Comparison of ENCODE assay signal across 11 mouse cellular contexts in the genomic region with DNA sequence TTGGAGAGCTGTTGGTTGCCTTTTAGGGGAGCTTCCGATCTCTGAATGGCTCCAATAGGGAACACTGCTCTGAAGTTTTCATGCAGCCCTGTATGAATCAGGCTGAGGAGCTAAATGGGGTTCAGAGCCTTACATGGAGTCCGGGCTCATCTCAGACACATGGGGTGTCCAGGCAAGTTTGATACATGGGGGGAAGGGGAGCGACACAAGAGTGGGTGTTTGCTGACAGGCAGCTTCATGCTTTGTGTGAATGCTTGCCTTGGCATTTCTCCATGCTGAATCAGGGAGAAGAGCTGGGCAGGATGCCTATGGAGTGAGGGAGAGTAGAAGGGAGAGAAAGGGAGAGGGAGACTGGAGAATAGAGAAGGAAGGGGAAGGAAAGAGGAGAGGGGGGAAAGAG.
DNase-seq lines count a peak whose midpoint lies in the region; ATAC-seq and TF ChIP-seq lines count a peak whose summit lies in the region.
"Had no signal": no experiment of that assay in that cellular context is flagged by ENCODE, and none has a peak within 500 bp of the region (broad histone marks: within the 10 kb centered on the region; RNA-seq: fewer than 3 reads in every experiment).

No protein-coding gene starts in this region.

- no peak overlapping the region for H3K27ac ChIP-seq in heart, adult 2 months
- no peak overlapping the region for H3K27ac ChIP-seq in forebrain, postnatal 0 days (ENCODE audit: low read depth, low read length)
- H3K27ac ChIP-seq: liver, embryonic 13.5 days had no signal

- no peaks in the 10 kb centered on the region for H3K36me3 ChIP-seq in heart, adult 2 months (ENCODE audit: control insufficient read depth, insufficient read depth, low read length)
- H3K36me3 ChIP-seq in forebrain, postnatal 0 days (ENCODE audit: insufficient read depth) = no peaks in the 10 kb centered on the region
- H3K36me3 ChIP-seq: liver, embryonic 13.5 days had no signal

- no peak for TF ChIP-seq EP300 in heart, adult 2 months (IDR thresholded peaks at IDR 0.05; ENCODE audit: insufficient read depth, low read depth, low read length)

- no peak overlapping the region for H3K4me2 ChIP-seq in forebrain, postnatal 0 days (ENCODE audit: low read depth)
- H3K4me2 ChIP-seq: liver, embryonic 13.5 days had no signal

- no peaks in the 10 kb centered on the region for H3K79me2 ChIP-seq in heart, adult 2 months (replicated peaks; ENCODE audit: control insufficient read depth, insufficient read depth, low read length)

- 76% methylated on average over 3 of the region's 3 CpGs for WGBS in heart, adult 2 months
- WGBS in forebrain, postnatal 0 days = 40% methylated on average over 3 of the region's 3 CpGs

- no peaks in the 10 kb centered on the region for H3K4me1 ChIP-seq in heart, adult 2 months (ENCODE audit: control insufficient read depth, insufficient read depth, low read length)
- no peaks in the 10 kb centered on the region for H3K4me1 ChIP-seq in forebrain, postnatal 0 days (ENCODE audit: insufficient read depth)
- H3K4me1 ChIP-seq: liver, embryonic 13.5 days had no signal

- intact Hi-C loops in heart, postnatal 10 days (cut with DNase I) = no loop called here
- intact Hi-C loops in heart, adult 2 months (cut with DNase I) = no loop called here
- intact Hi-C loops in left cerebral cortex, postnatal 14 days (cut with DNase I) = no loop called here

- no peak overlapping the region for H3K9ac ChIP-seq in heart, adult 2 months (ENCODE audit: low read depth, low read length)
- no peak overlapping the region for H3K9ac ChIP-seq in forebrain, postnatal 0 days
- H3K9ac ChIP-seq: liver, embryonic 13.5 days had no signal

- no peak for TF ChIP-seq POLR2A in heart, adult 2 months (IDR thresholded peaks at IDR 0.05; ENCODE audit: insufficient read depth, low read depth, low read length)

- no peak for TF ChIP-seq CTCF in heart, adult 2 months (IDR thresholded peaks at IDR 0.05)
- no peak for TF ChIP-seq CTCF in forebrain, postnatal 0 days (IDR thresholded peaks at IDR 0.05; ENCODE audit: low read depth)

- H3K9me3 ChIP-seq in forebrain, postnatal 0 days (ENCODE audit: low read length) = no peaks in the 10 kb centered on the region
- H3K9me3 ChIP-seq: liver, embryonic 13.5 days had no signal

- no peak overlapping the region for H3K4me3 ChIP-seq in heart, adult 2 months
- H3K4me3 ChIP-seq in forebrain, postnatal 0 days (ENCODE audit: low read depth, low read length) = no peak overlapping the region
- H3K4me3 ChIP-seq: liver, embryonic 13.5 days had no signal

- no peaks in the 10 kb centered on the region for H3K27me3 ChIP-seq in heart, adult 2 months (ENCODE audit: control insufficient read depth, insufficient read depth, low read length)
- no peaks in the 10 kb centered on the region for H3K27me3 ChIP-seq in forebrain, postnatal 0 days (ENCODE audit: insufficient read depth, low read length)
- H3K27me3 ChIP-seq: CH12.LX; liver, embryonic 13.5 days had no signal

- peak; percentile 28 to 38 for DNase-seq in heart, postnatal 10 days
- DNase-seq in heart, adult 2 months = no peak
- peak; percentile 24 for DNase-seq in Muller cell, postnatal 12 days (ENCODE audit: inconsistent ontology term)
- DNase-seq in forebrain, postnatal 0 days = peak; percentile 72
- DNase-seq in left cerebral cortex, postnatal 14 days (ENCODE audit: low spot score in 2 of 2) = peak; percentile 62 to 77
- DNase-seq in ovary, postnatal 14 days (ENCODE audit: low spot score) = no peak
- DNase-seq in adrenal gland, adult 2 months = no peak
- DNase-seq: liver, embryonic 13.5 days; thymus, postnatal 14 days had no signal

- peak; percentile 74 for ATAC-seq in forebrain, postnatal 0 days
- ATAC-seq in inflammation-experienced regulatory T-cells, adult 6 months = no peak

Comparison
In these comparisons a context has a peak if more than half of its experiments do, and no peak if none do; other contexts are left out.
1. DNase-seq: peak in heart, postnatal 10 days (2 of 2), Muller cell, postnatal 12 days (single experiment), forebrain, postnatal 0 days (single experiment) and left cerebral cortex, postnatal 14 days (2 of 2); none in heart, adult 2 months (0 of 2), ovary, postnatal 14 days (single experiment) and adrenal gland, adult 2 months (single experiment).